In genomic region chr11:100004846-100005245, GRCm38 (mm10) we compare ENCODE assay signal across 7 mouse cellular contexts. TPM values are rescaled to one million over a fixed set of nuclear protein-coding genes. Genes with fewer than 3 reads are reported as not detected.
A peak's percentile ranks its signal among the peaks of the same experiment; 100 is the strongest.
DNase-seq lines count a peak whose midpoint lies in the region; ATAC-seq and TF ChIP-seq lines count a peak whose summit lies in the region.

No protein-coding gene starts in this region.

- peak; percentile 84 for DNase-seq in midbrain, embryonic 11.5 days (ENCODE audit: low spot score, missing footprints)
- peak; percentile 62 for DNase-seq in R1 (ENCODE audit: low read depth, low spot score)
- DNase-seq in cerebellum, adult 2 months, result peak; percentile 36 to 49
- DNase-seq in heart, postnatal 36 days, result peak; percentile 10 to 18
- peak; percentile 34 to 60 for DNase-seq in left cerebral cortex, postnatal 36 days (ENCODE audit: low spot score in 2 of 2)
- peak; percentile 62 for DNase-seq in right cerebral cortex, postnatal 4 days

- H3K4me3 ChIP-seq in midbrain, embryonic 11.5 days (ENCODE audit: low read depth, low read length), result no peak overlapping the region
- H3K4me3 ChIP-seq in midbrain, embryonic 16.5 days (ENCODE audit: low read depth, low read length), result no peak overlapping the region
- no peak overlapping the region for H3K4me3 ChIP-seq in cerebellum, adult 2 months (replicated peaks; ENCODE audit: insufficient read depth, low read depth, low read length)

- 27% methylated on average over 6 of the region's 6 CpGs for WGBS in midbrain, embryonic 11.5 days
- WGBS in midbrain, embryonic 16.5 days, result 24% methylated on average over 6 of the region's 6 CpGs
- WGBS in cerebellum, adult 2 months, result 23% methylated on average over 6 of the region's 6 CpGs

- no peak for TF ChIP-seq POLR2A in cerebellum, adult 2 months (IDR thresholded peaks at IDR 0.05; ENCODE audit: borderline replicate concordance, insufficient read depth, low read length)

- no peaks in the 10 kb centered on the region for H3K4me1 ChIP-seq in midbrain, embryonic 11.5 days (ENCODE audit: control insufficient read depth, insufficient read depth, low read length)
- no peaks in the 10 kb centered on the region for H3K4me1 ChIP-seq in midbrain, embryonic 16.5 days (ENCODE audit: control insufficient read depth, insufficient read depth, low read length)
- H3K4me1 ChIP-seq in cerebellum, adult 2 months (ENCODE audit: control insufficient read depth, insufficient read depth, low read length), result no peaks in the 10 kb centered on the region

- H3K27ac ChIP-seq in midbrain, embryonic 11.5 days (ENCODE audit: low read depth, low read length), result no peak overlapping the region
- H3K27ac ChIP-seq in midbrain, embryonic 16.5 days (ENCODE audit: low read length), result no peak overlapping the region
- H3K27ac ChIP-seq in cerebellum, adult 2 months (ENCODE audit: insufficient read depth, low read length), result no peak overlapping the region

- no peak overlapping the region for H3K4me2 ChIP-seq in midbrain, embryonic 11.5 days
- no peak overlapping the region for H3K4me2 ChIP-seq in midbrain, embryonic 16.5 days (ENCODE audit: low read length)

- peak; percentile 74 for TF ChIP-seq CTCF in cerebellum, adult 2 months (IDR thresholded peaks at IDR 0.05; ENCODE audit: borderline replicate concordance, insufficient read depth, low read depth, low read length)

- H3K9me3 ChIP-seq in midbrain, embryonic 11.5 days (ENCODE audit: control insufficient read depth, low read length), result no peaks in the 10 kb centered on the region
- H3K9me3 ChIP-seq in midbrain, embryonic 16.5 days (replicated peaks; ENCODE audit: control insufficient read depth, low read length, poor library complexity, severe bottlenecking), result no peaks in the 10 kb centered on the region

- intact Hi-C loops in heart, postnatal 36 days (cut with DNase I), result loop anchor here (5.0 to 10.0 kb wide), 2 partner anchors 543 to 620 kb away; partner anchors contain the start of gene Krt10
- intact Hi-C loops in left cerebral cortex, postnatal 36 days (cut with DNase I), result loop anchor here (2.0 to 10.0 kb wide), 3 partner anchors 280 to 620 kb away; partner anchors contain the start of gene Krt10

- H3K27me3 ChIP-seq in midbrain, embryonic 11.5 days (ENCODE audit: control insufficient read depth, insufficient read depth, low read length), result no peaks in the 10 kb centered on the region
- H3K27me3 ChIP-seq in midbrain, embryonic 16.5 days (ENCODE audit: control insufficient read depth, insufficient read depth, low read depth, low read length), result no peaks in the 10 kb centered on the region
- no peaks in the 10 kb centered on the region for H3K27me3 ChIP-seq in cerebellum, adult 2 months (ENCODE audit: control insufficient read depth, insufficient read depth, low read length)

- ATAC-seq in midbrain, embryonic 11.5 days (ENCODE audit: low FRiP score), result no peak
- ATAC-seq in midbrain, embryonic 16.5 days, result no peak

- H3K9ac ChIP-seq in midbrain, embryonic 11.5 days (ENCODE audit: low read length), result no peak overlapping the region
- no peak overlapping the region for H3K9ac ChIP-seq in midbrain, embryonic 16.5 days (ENCODE audit: low read depth, low read length)

- H3K36me3 ChIP-seq in midbrain, embryonic 11.5 days (ENCODE audit: control insufficient read depth, insufficient read depth, low read length), result no peaks in the 10 kb centered on the region
- H3K36me3 ChIP-seq in midbrain, embryonic 16.5 days (ENCODE audit: control insufficient read depth, insufficient read depth, low read length), result no peaks in the 10 kb centered on the region

RNA-seq across cellular contexts. Expression of gene Krtap17-1, which starts 11.1 kb away (rescaled TPM):
- not detected in 2 replicates for polyA plus RNA-seq in midbrain, embryonic 11.5 days (2014; fragmentation: Nextera tagmentation; extraction: Ambion mirVana)
- 0.84 and 1.4 TPM in 2 replicates for polyA plus RNA-seq in midbrain, embryonic 16.5 days (2015; fragmentation: Nextera tagmentation; extraction: Ambion mirVana)
- 0.30 and 0.80 TPM in 2 replicates for polyA plus RNA-seq in cerebellum, adult 2 months (2012; rRNA removed)
- not detected for total RNA-seq in heart, postnatal 36 days (2021)
- not detected for total RNA-seq in left cerebral cortex, postnatal 36 days (2021)

RNA-seq across cellular contexts. Expression of gene Krt33a, which starts 11.2 kb away (rescaled TPM):
- polyA plus RNA-seq in midbrain, embryonic 11.5 days (2014; fragmentation: Nextera tagmentation; extraction: Ambion mirVana), result not detected in 2 replicates
- not detected in 2 replicates for polyA plus RNA-seq in midbrain, embryonic 16.5 days (2015; fragmentation: Nextera tagmentation; extraction: Ambion mirVana)
- polyA plus RNA-seq in cerebellum, adult 2 months (2012; rRNA removed), result not detected in 2 replicates
- not detected for total RNA-seq in heart, postnatal 36 days (2021)
- not detected for total RNA-seq in left cerebral cortex, postnatal 36 days (2021)

RNA-seq across cellular contexts. Expression of gene Krtap16-1, which starts 18.4 kb away (rescaled TPM):
- not detected in 2 replicates for polyA plus RNA-seq in midbrain, embryonic 11.5 days (2014; fragmentation: Nextera tagmentation; extraction: Ambion mirVana)
- polyA plus RNA-seq in midbrain, embryonic 16.5 days (2015; fragmentation: Nextera tagmentation; extraction: Ambion mirVana), result 0.17 TPM in 1 of 2 replicates, not detected in the other
- polyA plus RNA-seq in cerebellum, adult 2 months (2012; rRNA removed), result not detected in 2 replicates
- total RNA-seq in heart, postnatal 36 days (2021), result not detected
- not detected for total RNA-seq in left cerebral cortex, postnatal 36 days (2021)

RNA-seq across cellular contexts. Expression of gene Krt33b, which starts 24.8 kb away (rescaled TPM):
- not detected in 2 replicates for polyA plus RNA-seq in midbrain, embryonic 11.5 days (2014; fragmentation: Nextera tagmentation; extraction: Ambion mirVana)
- polyA plus RNA-seq in midbrain, embryonic 16.5 days (2015; fragmentation: Nextera tagmentation; extraction: Ambion mirVana), result 0.11 TPM in 1 of 2 replicates, not detected in the other
- not detected in 2 replicates for polyA plus RNA-seq in cerebellum, adult 2 months (2012; rRNA removed)
- total RNA-seq in heart, postnatal 36 days (2021), result not detected
- not detected for total RNA-seq in left cerebral cortex, postnatal 36 days (2021)

RNA-seq across cellular contexts. Expression of gene Krtap29-1, which starts 26.0 kb away (rescaled TPM):
- polyA plus RNA-seq in midbrain, embryonic 11.5 days (2014; fragmentation: Nextera tagmentation; extraction: Ambion mirVana), result not detected in 2 replicates
- not detected in 2 replicates for polyA plus RNA-seq in midbrain, embryonic 16.5 days (2015; fragmentation: Nextera tagmentation; extraction: Ambion mirVana)
- polyA plus RNA-seq in cerebellum, adult 2 months (2012; rRNA removed), result not detected in 2 replicates
- total RNA-seq in heart, postnatal 36 days (2021), result not detected
- not detected for total RNA-seq in left cerebral cortex, postnatal 36 days (2021)

Comparison
In these comparisons a context has a peak if more than half of its experiments do, and no peak if none do; other contexts are left out.
1. DNase-seq: peak in every context shown above with its lines; median percentile 84 in midbrain, embryonic 11.5 days; 62 in R1; 62 in right cerebral cortex, postnatal 4 days; 47 in left cerebral cortex, postnatal 36 days; 42 in cerebellum, adult 2 months; 14 in heart, postnatal 36 days.